Mouse (Mus musculus) embryonic facial prominence, embryonic 13.5 days (tissue): ENCODE results near the gene Ddx39. TPM values are rescaled to one million over a fixed set of nuclear protein-coding genes. Genes with fewer than 3 reads are reported as not detected.

Experiments used
- ATAC-seq: fragments of 200-750 bp; cut with Nextera tagmentation; 2 replicates; pipeline ENCODE4 v1.8.0; 2017; ENCODE audit warnings: low read depth; ENCODE audit not compliant: insufficient number of reproducible peaks, insufficient read depth, low FRiP score, low TSS enrichment
- H3K27ac ChIP-seq: fragments of 300-500 bp; sonication (generic); 2 replicates; pipeline ENCODE4 v1.5.1; 2015; ENCODE audit warnings: moderate library complexity, mild to moderate bottlenecking, inconsistent platforms
- H3K27me3 ChIP-seq: fragments of 300-500 bp; sonication (generic); 2 replicates; pipeline ENCODE4 v1.6.1; 2015; ENCODE audit warnings: mild to moderate bottlenecking, inconsistent platforms
- H3K36me3 ChIP-seq: fragments of 300-500 bp; sonication (generic); 2 replicates; pipeline ENCODE4 v1.6.1; 2015; ENCODE audit warnings: mild to moderate bottlenecking, inconsistent platforms
- H3K4me1 ChIP-seq: fragments of 300-500 bp; sonication (generic); 2 replicates; pipeline ENCODE4 v1.6.1; 2015; ENCODE audit warnings: inconsistent platforms
- H3K4me2 ChIP-seq: fragments of 300-500 bp; sonication (generic); 2 replicates; pipeline ENCODE4 v1.6.1; 2015; ENCODE audit warnings: moderate library complexity, mild to moderate bottlenecking, inconsistent platforms
- H3K4me3 ChIP-seq: fragments of 300-500 bp; sonication (generic); 2 replicates; pipeline ENCODE4 v1.5.1; 2015; ENCODE audit warnings: mild to moderate bottlenecking, inconsistent platforms
- H3K9ac ChIP-seq: fragments of 300-500 bp; sonication (generic); 2 replicates; pipeline ENCODE4 v1.6.1; 2015; ENCODE audit warnings: mild to moderate bottlenecking, inconsistent platforms
- H3K9me3 ChIP-seq: fragments of 300-500 bp; sonication (generic); 2 replicates; pipeline ENCODE4 v1.6.1; 2016; ENCODE audit warnings: inconsistent platforms
- WGBS: fragments of 180-500 bp; shearing (Covaris S2); methylation state at CpG from one replicate; pipeline ENCODE4 v1.1.7; 2015; ENCODE audit warnings: mixed read lengths; 5-methylcytosine and 5-hydroxymethylcytosine counted together
- polyA plus RNA-seq: library from polyadenylated mRNA; unstranded; fragments of >200 nt; fragmentation: Nextera tagmentation; extraction: Ambion mirVana; gene quantifications from 2 replicates; pipeline ENCODE4 v1.2.1, GENCODE M21; 2015

Gene Ddx39
- polyA plus RNA-seq, 1 experiment from 2014 or later = 148 TPM

- no peaks in the 10 kb centered on the region for H3K36me3 ChIP-seq
- no peak overlapping the region for H3K4me3 ChIP-seq
- WGBS = 58% methylated on average over 6 of the region's 6 CpGs
- H3K9me3 ChIP-seq = no peaks in the 10 kb centered on the region
- no peaks in the 10 kb centered on the region for H3K27me3 ChIP-seq
- no peaks in the 10 kb centered on the region for H3K4me1 ChIP-seq
- no peak for ATAC-seq
- no peak overlapping the region for H3K27ac ChIP-seq
- no peak overlapping the region for H3K4me2 ChIP-seq
- no peak overlapping the region for H3K9ac ChIP-seq
Measured at GRCm38 (mm10) chr8:83757084-83757607, 42.2 kb downstream of the Ddx39 start.

- 63% methylated on average over 5 of the region's 5 CpGs for WGBS
- no peak overlapping the region for H3K4me3 ChIP-seq
- no peaks in the 10 kb centered on the region for H3K4me1 ChIP-seq
- no peaks in the 10 kb centered on the region for H3K9me3 ChIP-seq
- H3K36me3 ChIP-seq = no peaks in the 10 kb centered on the region
- H3K27me3 ChIP-seq = no peaks in the 10 kb centered on the region
- no peak overlapping the region for H3K9ac ChIP-seq
- no peak overlapping the region for H3K27ac ChIP-seq
- H3K4me2 ChIP-seq = no peak overlapping the region
- no peak for ATAC-seq
Measured at GRCm38 (mm10) chr8:83758298-83758697, 43.3 kb downstream of the Ddx39 start.

- no peak overlapping the region for H3K9ac ChIP-seq
- no peaks in the 10 kb centered on the region for H3K36me3 ChIP-seq
- no peak overlapping the region for H3K27ac ChIP-seq
- H3K27me3 ChIP-seq = no peaks in the 10 kb centered on the region
- H3K4me2 ChIP-seq = no peak overlapping the region
- no peaks in the 10 kb centered on the region for H3K4me1 ChIP-seq
- H3K4me3 ChIP-seq = no peak overlapping the region
- no peak for ATAC-seq
- H3K9me3 ChIP-seq = no peaks in the 10 kb centered on the region
- 73% methylated on average over 2 of the region's 2 CpGs for WGBS
Measured at GRCm38 (mm10) chr8:83759231-83759759, 44.3 kb downstream of the Ddx39 start.

- Histone ChIP-seq H3K4me1 (no peaks in the 10 kb centered on the region), H3K9ac (no peak overlapping the region), H3K9me3 (no peaks in the 10 kb centered on the region; the same call in 1 of the 2 replicates), H3K36me3 (no peaks in the 10 kb centered on the region), H3K4me3 (no peak overlapping the region), H3K4me2 (no peak overlapping the region), H3K27me3 (no peaks in the 10 kb centered on the region), H3K27ac (no peak overlapping the region)
- WGBS = 95% methylated on average over 8 of the region's 8 CpGs
- no peak for ATAC-seq
Measured at GRCm38 (mm10) chr8:83764116-83764515, 49.1 kb downstream of the Ddx39 start.

GRCm38 (mm10) chr8:83764717-83765116 is 49.7 kb downstream of the Ddx39 start:
- H3K36me3 ChIP-seq = no peaks in the 10 kb centered on the region
- H3K27ac ChIP-seq = no peak overlapping the region
- H3K4me1 ChIP-seq = no peaks in the 10 kb centered on the region
- no peak overlapping the region for H3K4me2 ChIP-seq
- no peak overlapping the region for H3K9ac ChIP-seq
- no peaks in the 10 kb centered on the region for H3K27me3 ChIP-seq
- no peak for ATAC-seq
- H3K4me3 ChIP-seq = no peak overlapping the region
- WGBS = 86% methylated on average over 2 of the region's 2 CpGs
- H3K9me3 ChIP-seq = no peaks in the 10 kb centered on the region; the same call in 1 of the 2 replicates

- Histone ChIP-seq H3K27ac (no peak overlapping the region), H3K4me2 (no peak overlapping the region), H3K9ac (no peak overlapping the region), H3K4me3 (no peak overlapping the region), H3K36me3 (no peaks in the 10 kb centered on the region), H3K9me3 (no peaks in the 10 kb centered on the region; the same call in 1 of the 2 replicates), H3K27me3 (no peaks in the 10 kb centered on the region), H3K4me1 (no peaks in the 10 kb centered on the region)
- ATAC-seq = no peak
Measured at GRCm38 (mm10) chr8:83765663-83766062, 50.7 kb downstream of the Ddx39 start.

- Histone ChIP-seq H3K27me3 (peaks cover 1% of the 10 kb centered on the region; the same call in 1 of the 2 replicates), H3K36me3 (no peaks in the 10 kb centered on the region), H3K4me2 (no peak overlapping the region), H3K4me1 (0 out of 2 replicates have a peak, but pooled peaks cover 4% of the 10 kb centered on the region), H3K4me3 (no peak overlapping the region), H3K9ac (no peak overlapping the region), H3K9me3 (no peaks in the 10 kb centered on the region; the same call in 1 of the 2 replicates), H3K27ac (no peak overlapping the region)
- no peak for ATAC-seq
- WGBS = 83% methylated on average over 4 of the region's 4 CpGs
Measured at GRCm38 (mm10) chr8:83767442-83767841, 52.5 kb downstream of the Ddx39 start.

GRCm38 (mm10) chr8:83768526-83768925 is 53.5 kb downstream of the Ddx39 start:
- ATAC-seq = no peak
- Histone ChIP-seq H3K4me3 (no peak overlapping the region), H3K27me3 (peaks cover 3% of the 10 kb centered on the region; the same call in 1 of the 2 replicates), H3K9ac (no peak overlapping the region), H3K4me1 (peaks cover 11% of the 10 kb centered on the region; the same call in 1 of the 2 replicates), H3K4me2 (no peak overlapping the region), H3K36me3 (no peaks in the 10 kb centered on the region), H3K27ac (no peak overlapping the region), H3K9me3 (no peaks in the 10 kb centered on the region; the same call in 1 of the 2 replicates)
- 46% methylated on average over 5 of the region's 5 CpGs for WGBS

- Histone ChIP-seq H3K4me2 (no peak overlapping the region), H3K27ac (no peak overlapping the region)
- ATAC-seq = no peak
Measured at GRCm38 (mm10) chr8:83769720-83770119, 54.7 kb downstream of the Ddx39 start.

GRCm38 (mm10) chr8:83770669-83771068 is 55.7 kb downstream of the Ddx39 start:
- Histone ChIP-seq H3K9me3 (no peaks in the 10 kb centered on the region), H3K27me3 (peaks cover 3% of the 10 kb centered on the region; the same call in 1 of the 2 replicates), H3K27ac (no peak overlapping the region), H3K4me1 (peaks cover 11% of the 10 kb centered on the region; the same call in 1 of the 2 replicates), H3K4me3 (no peak overlapping the region), H3K4me2 (no peak overlapping the region), H3K9ac (no peak overlapping the region), H3K36me3 (no peaks in the 10 kb centered on the region)
- 73% methylated on average over 2 of the region's 2 CpGs for WGBS
- ATAC-seq = no peak

More at GRCm38 (mm10) chr8:83769720-83770119, 54.7 kb downstream of the Ddx39 start:
- no peaks in the 10 kb centered on the region; the same call in 1 of the 2 replicates for H3K9me3 ChIP-seq
- no peak overlapping the region for H3K4me3 ChIP-seq
- H3K27me3 ChIP-seq = peaks cover 3% of the 10 kb centered on the region; the same call in 1 of the 2 replicates
- peaks cover 11% of the 10 kb centered on the region; the same call in 1 of the 2 replicates for H3K4me1 ChIP-seq
- no peaks in the 10 kb centered on the region for H3K36me3 ChIP-seq
- H3K9ac ChIP-seq = no peak overlapping the region
- WGBS = 72% methylated on average over 7 of the region's 7 CpGs

GRCm38 (mm10) chr8:83771791-83772190 is 56.8 kb downstream of the Ddx39 start:
- H3K27me3 ChIP-seq = peaks cover 3% of the 10 kb centered on the region; the same call in 1 of the 2 replicates
- 23% methylated on average over 4 of the region's 4 CpGs for WGBS
- no peak overlapping the region for H3K4me2 ChIP-seq
- no peak overlapping the region for H3K27ac ChIP-seq
- peaks cover 11% of the 10 kb centered on the region; the same call in 1 of the 2 replicates for H3K4me1 ChIP-seq
- no peaks in the 10 kb centered on the region for H3K9me3 ChIP-seq
- no peak overlapping the region for H3K9ac ChIP-seq
- ATAC-seq = no peak
- no peaks in the 10 kb centered on the region for H3K36me3 ChIP-seq
- H3K4me3 ChIP-seq = no peak overlapping the region
